Mouse (Mus musculus) heart, embryonic 11.5 days (tissue): ENCODE results near the gene Nup98. TPM values are rescaled to one million over a fixed set of nuclear protein-coding genes. Genes with fewer than 3 reads are reported as not detected.

ENCODE experiments used
- ATAC-seq: fragments of 200-750 bp; cut with Nextera tagmentation; replicated peaks from 2 replicates; pipeline ENCODE4 v1.8.0; 2017; ENCODE audit warnings: moderate library complexity; ENCODE audit not compliant: insufficient number of reproducible peaks, low FRiP score, low TSS enrichment
- H3K27ac ChIP-seq: fragments of 300-500 bp; sonication (generic); 2 replicates; pipeline ENCODE4 v1.5.1; 2014; ENCODE audit warnings: mild to moderate bottlenecking, low read depth, low read length
- H3K27me3 ChIP-seq: fragments of 300-500 bp; sonication (generic); 2 replicates; pipeline ENCODE4 v1.6.1; 2014; ENCODE audit warnings: mild to moderate bottlenecking, low read length, mixed read lengths; ENCODE audit not compliant: control insufficient read depth, insufficient read depth
- H3K36me3 ChIP-seq: fragments of 300-500 bp; sonication (generic); 2 replicates; pipeline ENCODE4 v1.6.1; 2014; ENCODE audit warnings: mild to moderate bottlenecking, low read length, moderate library complexity, mixed read lengths; ENCODE audit not compliant: control insufficient read depth, insufficient read depth
- H3K4me1 ChIP-seq: fragments of 300-500 bp; sonication (generic); 2 replicates; pipeline ENCODE4 v1.6.1; 2014; ENCODE audit warnings: low read length; ENCODE audit not compliant: control insufficient read depth, insufficient read depth
- H3K4me2 ChIP-seq: fragments of 300-500 bp; sonication (generic); 2 replicates; pipeline ENCODE4 v1.6.1; 2014; ENCODE audit warnings: mild to moderate bottlenecking, moderate library complexity
- H3K4me3 ChIP-seq: fragments of 300-500 bp; sonication (generic); 2 replicates; pipeline ENCODE4 v1.5.1; 2014; ENCODE audit warnings: low read depth, low read length
- H3K9ac ChIP-seq: fragments of 300-500 bp; sonication (generic); 2 replicates; pipeline ENCODE4 v1.6.1; 2014; ENCODE audit warnings: mild to moderate bottlenecking, low read depth, low read length, moderate library complexity
- H3K9me3 ChIP-seq: fragments of 300-500 bp; sonication (generic); replicated peaks from 2 replicates; pipeline ENCODE4 v1.6.1; 2016; ENCODE audit warnings: low read length; ENCODE audit not compliant: control insufficient read depth
- WGBS: fragments of 180-500 bp; shearing (Covaris S2); extraction: QIAGEN DNeasy Blood & Tissue Kit; methylation state at CpG from one replicate; pipeline ENCODE4 v1.1.7; 2014; ENCODE audit not compliant: insufficient replicate concordance; 5-methylcytosine and 5-hydroxymethylcytosine counted together
- polyA plus RNA-seq: library from polyadenylated mRNA; unstranded; fragments of >200 nt; fragmentation: Nextera tagmentation; extraction: Ambion mirVana; gene quantifications from 2 replicates; pipeline ENCODE4 v1.2.1, GENCODE M21; 2014

The Nup98 gene
- polyA plus RNA-seq, 1 experiment from 2014 or later = 36.1 TPM

DNA sequence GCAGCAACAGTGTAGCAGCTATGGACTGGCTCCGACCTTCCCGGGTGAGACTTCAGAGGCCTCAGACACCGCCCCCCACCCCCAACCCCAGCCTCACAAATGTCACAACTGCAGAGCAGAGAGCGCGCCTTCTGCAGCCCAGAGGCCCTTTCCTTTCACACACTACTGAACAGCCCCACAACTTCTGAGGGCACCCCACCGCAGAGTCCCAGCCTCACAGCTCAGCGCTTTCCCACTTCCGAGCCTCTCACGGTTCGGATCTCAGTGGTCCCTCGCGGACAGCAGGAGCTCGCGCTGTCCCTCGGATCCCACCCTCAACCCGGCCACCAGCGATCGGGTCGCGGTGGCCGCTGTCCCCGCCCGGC, 39.5 kb upstream of the Nup98 start:
- Histone ChIP-seq H3K27me3 (no peaks in the 10 kb centered on the region), H3K27ac (peak overlapping the region; percentile 97), H3K9ac (peak overlapping the region; percentile 85), H3K9me3 (no peaks in the 10 kb centered on the region), H3K36me3 (no peaks in the 10 kb centered on the region), H3K4me3 (peak overlapping the region; percentile 93), H3K4me1 (peaks cover 49% of the 10 kb centered on the region), H3K4me2 (peak overlapping the region; percentile 74)
- WGBS = 0% methylated on average over 21 of the region's 23 CpGs
- peak; percentile 49; the same call in 1 of the 2 replicates for ATAC-seq

DNA sequence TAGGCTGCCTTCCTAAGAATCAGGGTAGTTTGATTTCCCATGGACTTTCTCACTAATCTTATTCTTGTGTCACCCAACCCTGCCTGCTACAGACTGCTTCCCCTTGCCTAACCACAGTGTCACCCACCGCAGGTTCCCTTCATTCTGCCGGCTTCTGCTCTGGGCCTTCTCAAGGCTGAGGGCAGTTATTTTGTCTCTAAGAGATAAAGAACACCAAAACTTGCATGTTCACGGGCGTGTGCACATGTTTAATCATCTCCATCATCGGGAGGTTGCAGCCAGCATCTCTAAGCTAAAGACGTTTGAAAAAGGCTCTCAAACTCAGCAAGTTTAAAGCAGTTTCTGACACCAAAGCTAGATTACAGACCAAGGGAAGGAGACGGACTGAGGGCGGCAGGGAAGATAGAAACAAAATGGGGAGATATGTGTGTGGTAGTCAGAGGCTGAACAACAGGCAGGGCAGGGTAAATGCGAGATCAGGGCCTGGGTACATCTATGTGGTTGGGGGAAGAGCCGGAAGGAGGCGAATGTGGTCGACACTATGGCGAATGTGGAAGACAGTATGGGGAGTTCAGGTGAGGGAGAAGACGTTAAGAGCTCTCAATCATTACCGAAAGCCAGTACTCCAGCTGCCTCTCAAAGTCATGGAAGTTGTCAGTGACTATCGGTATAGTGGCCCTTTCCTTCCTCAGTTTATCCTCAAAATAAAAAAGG, 38.9 kb upstream of the Nup98 start:
- Histone ChIP-seq H3K4me3 (peak overlapping the region; percentile 93), H3K4me2 (peak overlapping the region; percentile 74), H3K9ac (peak overlapping the region; percentile 85), H3K9me3 (no peaks in the 10 kb centered on the region), H3K4me1 (peaks cover 55% of the 10 kb centered on the region), H3K36me3 (no peaks in the 10 kb centered on the region), H3K27ac (peak overlapping the region; percentile 97; the same call in 1 of the 2 replicates), H3K27me3 (no peaks in the 10 kb centered on the region)
- WGBS = 14% methylated on average over 16 of the region's 16 CpGs
- no peak for ATAC-seq

DNA sequence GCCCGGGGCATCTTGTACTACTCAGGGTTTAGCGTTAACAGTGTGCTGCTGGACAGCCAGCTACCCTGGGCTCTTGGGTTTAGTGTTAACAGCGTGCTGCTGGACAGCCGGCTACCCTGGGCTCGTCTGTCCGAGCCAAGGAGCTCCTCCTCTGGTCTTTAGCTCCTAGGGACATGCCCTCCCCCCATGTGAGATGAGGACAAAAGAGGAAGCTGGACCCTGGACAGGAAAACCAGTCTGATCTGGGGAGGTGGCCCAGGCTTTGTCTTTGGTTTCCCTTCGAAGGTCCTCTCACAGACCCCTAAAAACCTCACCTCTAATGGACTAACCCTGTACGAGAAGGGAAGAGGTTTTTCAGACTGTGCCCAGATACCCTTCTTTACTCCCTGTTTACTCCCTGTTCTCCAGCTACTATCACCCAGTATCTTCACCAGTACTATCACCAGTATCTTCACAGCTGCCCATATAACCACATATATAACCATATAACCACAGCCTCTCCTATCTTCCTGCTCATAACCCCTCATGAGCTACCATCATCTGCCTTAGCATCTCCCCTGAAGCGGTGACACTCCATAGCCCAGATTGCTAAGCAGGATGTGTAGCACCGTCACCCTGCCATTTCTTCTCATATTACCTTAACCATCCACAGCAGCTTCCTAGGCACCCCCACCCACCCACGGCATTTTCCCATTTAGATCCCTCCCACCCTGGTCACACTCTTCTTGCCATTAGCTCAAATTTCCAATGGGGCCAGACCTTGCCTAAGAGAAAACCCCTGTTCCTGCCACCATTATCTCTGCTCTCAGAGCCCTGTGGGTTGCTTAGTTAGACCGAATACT, 37.2 kb upstream of the Nup98 start:
- Histone ChIP-seq H3K27me3 (no peaks in the 10 kb centered on the region), H3K4me3 (0 out of 2 replicates have a peak overlapping the region, but pooled peaks have one; percentile 3), H3K4me1 (peaks cover 70% of the 10 kb centered on the region), H3K27ac (no peak overlapping the region), H3K9me3 (no peaks in the 10 kb centered on the region), H3K4me2 (peak overlapping the region; percentile 74), H3K36me3 (no peaks in the 10 kb centered on the region), H3K9ac (no peak overlapping the region)
- 46% methylated on average over 12 of the region's 12 CpGs for WGBS
- no peak for ATAC-seq

DNA sequence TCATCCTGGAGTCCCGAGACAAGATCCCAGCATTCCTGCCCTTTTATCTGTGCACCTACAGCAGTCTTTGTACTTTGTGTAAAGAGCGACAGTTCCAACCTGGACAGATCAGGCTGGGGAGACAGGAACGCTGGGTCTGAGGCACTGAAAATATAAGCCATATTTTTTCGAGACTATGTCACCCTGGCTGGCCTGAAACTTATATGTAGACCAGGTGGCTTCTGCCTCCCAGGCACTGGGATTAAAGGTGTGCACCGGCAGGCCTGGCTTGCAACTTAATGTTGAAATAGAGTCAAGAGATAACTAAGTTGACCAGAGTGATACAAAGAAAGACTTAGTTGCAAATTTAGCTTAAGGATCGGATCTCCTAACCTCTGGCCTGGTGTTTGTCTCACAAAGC, 36.3 kb upstream of the Nup98 start:
- H3K27me3 ChIP-seq = no peaks in the 10 kb centered on the region
- no peak overlapping the region for H3K4me3 ChIP-seq
- peak overlapping the region; percentile 11 for H3K4me2 ChIP-seq
- H3K27ac ChIP-seq = no peak overlapping the region
- H3K4me1 ChIP-seq = peaks cover 71% of the 10 kb centered on the region
- peaks cover 1% of the 10 kb centered on the region for H3K36me3 ChIP-seq
- 49% methylated on average over 6 of the region's 6 CpGs for WGBS
- no peaks in the 10 kb centered on the region for H3K9me3 ChIP-seq
- no peak for ATAC-seq
- H3K9ac ChIP-seq = 0 out of 2 replicates have a peak overlapping the region, but pooled peaks have one; percentile 50

DNA sequence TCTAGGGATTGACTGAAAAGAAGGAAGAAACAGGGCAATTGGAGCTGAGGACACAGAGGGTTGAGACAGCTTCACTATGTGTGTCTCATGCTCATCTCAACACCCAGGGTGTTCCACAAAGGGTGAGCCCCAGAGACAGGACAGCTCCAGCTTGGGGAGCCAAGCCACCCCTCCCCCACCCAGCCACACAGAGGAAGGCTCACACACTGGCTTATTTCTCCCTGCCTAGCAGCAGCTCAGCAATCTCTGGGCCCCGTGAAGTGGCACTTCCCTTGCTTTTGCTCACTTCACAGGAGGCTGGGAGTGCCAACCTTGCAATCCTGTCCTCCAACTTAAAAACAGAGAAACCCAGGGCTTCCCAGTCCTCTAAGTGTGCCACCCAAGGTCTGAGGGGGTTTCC, 35.8 kb upstream of the Nup98 start:
- Histone ChIP-seq H3K4me1 (peaks cover 69% of the 10 kb centered on the region), H3K9ac (peak overlapping the region; percentile 50)
- 7% methylated on average over 1 of the region's 1 CpGs for WGBS

DNA sequence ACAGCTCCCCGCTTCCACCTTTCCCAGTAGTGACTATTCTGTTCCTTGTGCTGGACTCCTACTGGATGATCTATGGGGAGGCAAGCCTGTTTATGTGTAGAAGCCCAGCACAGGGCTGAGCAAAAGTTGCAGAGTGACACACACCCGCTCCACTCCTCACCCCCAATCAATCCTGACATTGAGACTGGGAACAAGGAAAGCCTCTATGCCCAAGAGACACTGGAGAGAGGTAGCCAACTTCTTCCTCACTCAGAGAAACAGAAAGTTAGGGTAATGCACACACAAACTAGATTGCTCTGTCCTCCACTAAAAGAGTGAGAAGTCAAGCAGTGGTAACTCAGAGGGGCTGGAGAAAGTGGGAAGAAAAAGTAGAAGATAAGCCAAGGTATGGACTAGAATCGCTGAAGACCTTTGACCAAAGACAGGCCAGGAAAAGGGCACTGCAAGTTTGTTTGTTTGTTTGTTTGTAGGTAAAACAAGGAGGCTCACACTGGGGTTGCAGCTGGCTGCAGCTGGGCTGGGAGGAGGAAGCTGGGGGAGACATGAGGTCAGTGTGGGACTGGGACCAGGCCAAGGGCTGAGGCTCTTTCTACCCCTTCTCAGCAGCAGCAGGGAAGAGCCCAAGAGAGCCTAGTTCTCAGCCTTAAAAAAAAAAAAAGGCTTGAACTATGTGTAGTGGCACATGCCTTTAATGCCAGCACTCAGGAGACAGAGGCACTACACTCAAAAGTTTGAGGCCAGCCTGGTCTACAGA, 35.0 kb upstream of the Nup98 start:
- H3K9ac ChIP-seq = no peak overlapping the region
- no peak overlapping the region for H3K4me2 ChIP-seq
- no peaks in the 10 kb centered on the region for H3K27me3 ChIP-seq
- ATAC-seq = no peak
- WGBS = 73% methylated on average over 3 of the region's 3 CpGs
- H3K27ac ChIP-seq = no peak overlapping the region
- no peaks in the 10 kb centered on the region for H3K9me3 ChIP-seq
- peaks cover 7% of the 10 kb centered on the region for H3K36me3 ChIP-seq
- H3K4me1 ChIP-seq = peaks cover 69% of the 10 kb centered on the region
- H3K4me3 ChIP-seq = no peak overlapping the region

More for the DNA sequence above, 35.8 kb upstream of the Nup98 start:
- Histone ChIP-seq H3K36me3 (peaks cover 4% of the 10 kb centered on the region), H3K27ac (0 out of 2 replicates have a peak overlapping the region, but pooled peaks have one; percentile 12), H3K4me3 (no peak overlapping the region), H3K27me3 (no peaks in the 10 kb centered on the region), H3K9me3 (no peaks in the 10 kb centered on the region), H3K4me2 (peak overlapping the region; percentile 11)
- ATAC-seq = no peak

DNA sequence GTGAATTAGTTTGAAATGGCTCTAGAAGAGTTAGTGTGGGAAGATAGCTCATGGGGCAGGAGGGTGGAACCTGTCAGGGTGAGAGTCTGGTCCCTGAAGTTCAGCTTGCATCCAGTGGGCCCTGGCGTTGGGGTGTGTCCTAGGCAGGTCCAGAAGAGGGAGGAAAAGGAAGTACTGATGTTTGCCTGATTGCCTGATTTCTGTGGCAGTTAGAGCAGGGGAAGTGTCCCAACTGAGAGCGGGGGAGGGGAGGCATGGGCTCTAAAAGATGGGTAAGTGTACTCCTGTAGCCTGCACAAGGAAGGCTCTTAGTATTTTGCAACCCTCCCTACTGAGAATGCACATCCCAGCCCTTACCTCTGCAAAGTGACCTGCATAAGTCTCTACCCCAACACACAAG, 33.9 kb upstream of the Nup98 start:
- Histone ChIP-seq H3K27ac (no peak overlapping the region), H3K27me3 (no peaks in the 10 kb centered on the region), H3K4me3 (no peak overlapping the region), H3K9ac (no peak overlapping the region), H3K36me3 (peaks cover 16% of the 10 kb centered on the region), H3K4me2 (no peak overlapping the region), H3K4me1 (peaks cover 68% of the 10 kb centered on the region), H3K9me3 (no peaks in the 10 kb centered on the region)
- ATAC-seq = no peak
- WGBS = 57% methylated on average over 2 of the region's 2 CpGs

DNA sequence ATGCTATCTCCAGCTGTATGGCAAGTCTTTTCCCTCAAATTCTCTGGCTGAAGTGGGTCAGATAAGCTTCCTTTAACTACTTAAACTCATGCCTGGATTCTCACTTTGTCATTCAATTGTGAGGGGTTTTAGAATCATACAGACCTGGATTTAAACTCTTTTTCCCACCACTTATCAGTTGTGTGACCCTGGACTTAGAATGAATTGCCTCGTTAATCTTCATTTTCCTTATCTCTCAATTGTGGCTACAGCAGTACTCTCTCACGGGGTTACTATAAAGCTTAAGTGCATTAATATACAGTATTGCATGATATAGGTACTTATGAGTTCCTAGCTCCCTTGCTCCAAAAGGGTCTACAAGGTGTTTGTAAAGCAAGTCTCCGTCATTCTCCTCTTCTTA, 32.9 kb upstream of the Nup98 start:
- no peak for ATAC-seq
- no peak overlapping the region for H3K4me2 ChIP-seq
- no peaks in the 10 kb centered on the region for H3K9me3 ChIP-seq
- peaks cover 58% of the 10 kb centered on the region for H3K4me1 ChIP-seq
- no peak overlapping the region for H3K4me3 ChIP-seq
- H3K27me3 ChIP-seq = no peaks in the 10 kb centered on the region
- H3K27ac ChIP-seq = no peak overlapping the region
- no peak overlapping the region for H3K9ac ChIP-seq
- WGBS = 46% methylated on average over 3 of the region's 3 CpGs
- peaks cover 18% of the 10 kb centered on the region for H3K36me3 ChIP-seq
